Mouse (Mus musculus) testis, adult 2 months (tissue): ENCODE results near the gene Ift81.

Experiments
- CTCF ChIP-seq: fragments of 200-500 bp; IDR thresholded peaks from 2 replicates; pipeline ENCODE4 v1.5.1; 2012; ENCODE audit warnings: low read depth, mild to moderate bottlenecking, inconsistent platforms, low read length, moderate library complexity; ENCODE audit not compliant: control insufficient read depth, insufficient read depth, insufficient replicate concordance
- POLR2A ChIP-seq: fragments of 200-500 bp; IDR thresholded peaks from 2 replicates; pipeline ENCODE4 v1.6.1; 2012; ENCODE audit warnings: low read depth, mild to moderate bottlenecking, inconsistent platforms, low read length, moderate library complexity; ENCODE audit not compliant: control insufficient read depth

DNA sequence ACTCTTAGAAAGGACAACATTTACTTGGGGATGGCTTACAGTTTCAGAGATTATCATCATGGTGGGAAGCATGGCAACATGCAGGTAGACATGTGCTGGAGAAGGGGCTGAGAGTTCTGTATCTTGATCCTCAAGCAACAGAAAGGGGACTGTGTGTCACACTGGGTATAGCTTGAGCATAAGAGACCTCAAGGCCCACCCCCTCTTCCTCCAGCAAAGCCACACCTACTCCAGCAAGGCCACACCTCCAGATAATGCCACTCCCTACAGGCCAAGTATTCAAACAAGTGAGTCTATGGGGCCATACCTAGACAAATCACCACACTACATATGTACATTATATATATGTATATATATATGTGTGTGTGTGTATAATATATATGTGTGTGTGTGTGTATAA is 106.9 kb downstream of the Ift81 start:
- no peak for TF ChIP-seq CTCF
- no peak for TF ChIP-seq POLR2A
